Mouse (Mus musculus) stomach, postnatal 0 days (tissue): ENCODE results near the gene Gm10100. TPM values are rescaled to one million over a fixed set of nuclear protein-coding genes. Genes with fewer than 3 reads are reported as not detected.
"Not testable (repeated sequence)": the region's sequence is repeated elsewhere in the genome, so short reads cannot be mapped to it uniquely, and the experiment has no call there.

Source experiments
- ATAC-seq: fragments of 200-750 bp; cut with Nextera tagmentation; 2 replicates; pipeline ENCODE4 v1.8.0; 2017; ENCODE audit not compliant: low FRiP score, low TSS enrichment
- DNase-seq: peaks from one replicate; pipeline ENCODE4 v3.0.0-alpha.2; 2016; ENCODE audit warnings: low spot score
- H3K27ac ChIP-seq: fragments of 300-500 bp; sonication (generic); replicated peaks from 2 replicates; pipeline ENCODE4 v1.5.1; 2014; ENCODE audit warnings: mild to moderate bottlenecking, control low read depth
- H3K27me3 ChIP-seq: fragments of 300-500 bp; sonication (generic); 2 replicates; pipeline ENCODE4 v1.6.1; 2014; ENCODE audit warnings: low read length; ENCODE audit not compliant: control insufficient read depth, insufficient read depth
- H3K36me3 ChIP-seq: fragments of 300-500 bp; sonication (generic); 2 replicates; pipeline ENCODE4 v1.6.1; 2014; ENCODE audit warnings: low read length, mixed read lengths; ENCODE audit not compliant: control insufficient read depth, insufficient read depth
- H3K4me1 ChIP-seq: fragments of 300-500 bp; sonication (generic); replicated peaks from 2 replicates; pipeline ENCODE4 v1.6.1; 2014; ENCODE audit warnings: antibody characterized with exemption; ENCODE audit not compliant: control insufficient read depth, insufficient read depth
- H3K4me2 ChIP-seq: fragments of 300-500 bp; sonication (generic); replicated peaks from 2 replicates; pipeline ENCODE4 v1.6.1; 2014; ENCODE audit warnings: low read depth, mild to moderate bottlenecking, control low read depth, moderate library complexity
- H3K4me3 ChIP-seq: fragments of 300-500 bp; sonication (generic); 2 replicates; pipeline ENCODE4 v1.5.1; 2014; ENCODE audit warnings: low read depth, low read length, control low read depth
- H3K9ac ChIP-seq: fragments of 300-500 bp; sonication (generic); 2 replicates; pipeline ENCODE4 v1.6.1; 2014; ENCODE audit warnings: mild to moderate bottlenecking, low read length, control low read depth, mixed read lengths
- H3K9me3 ChIP-seq: fragments of 300-500 bp; sonication (generic); 2 replicates; pipeline ENCODE4 v1.6.1; 2016; ENCODE audit warnings: low read length; ENCODE audit not compliant: control insufficient read depth
- CTCF ChIP-seq: IDR thresholded peaks from 2 replicates; pipeline ENCODE4 v1.5.1; 2016; ENCODE audit warnings: antibody characterized with exemption, low read depth, mild to moderate bottlenecking, moderate library complexity
- EP300 ChIP-seq: optimal IDR thresholded peaks from 2 replicates; pipeline ENCODE3; 2016; ENCODE audit warnings: antibody characterized with exemption
- WGBS: fragments of 180-500 bp; shearing (Covaris S2); extraction: QIAGEN DNeasy Blood & Tissue Kit; methylation state at CpG from one replicate; pipeline ENCODE4 v1.1.7; 2014; 5-methylcytosine and 5-hydroxymethylcytosine counted together
- polyA plus RNA-seq: library from polyadenylated mRNA; unstranded; fragments of >200 nt; fragmentation: Nextera tagmentation; extraction: Ambion mirVana; gene quantifications from 2 replicates; pipeline ENCODE4 v1.2.1, GENCODE M21; 2015

Gm10100 gene
- polyA plus RNA-seq, 1 experiment from 2014 or later, result not detected

DNA sequence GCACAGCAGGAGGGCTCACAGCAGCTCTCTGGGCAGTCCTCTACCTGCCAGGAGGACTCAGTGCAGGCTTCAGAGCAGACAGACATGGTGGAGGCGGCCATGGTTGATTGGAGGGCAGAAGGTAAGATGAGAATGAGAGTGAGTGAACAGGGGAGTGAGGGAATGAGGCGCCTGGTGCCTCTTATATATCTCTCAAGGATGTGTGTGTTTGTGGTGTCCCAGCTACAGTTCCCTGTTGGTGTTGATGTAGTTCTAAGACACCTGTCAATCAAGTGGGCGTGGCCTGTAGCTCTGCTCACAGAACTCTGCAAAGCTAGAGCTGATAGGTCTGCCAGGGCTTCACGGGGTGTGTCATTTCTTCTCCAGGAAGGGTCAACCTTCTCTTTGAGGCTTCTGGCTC is 29.2 kb upstream of the Gm10100 start, which contains the start of gene Gm9508:
Gm9508 (minus strand) TSS at position 101 of the 400 bp plus-strand sequence.
- no peaks in the 10 kb centered on the region for H3K36me3 ChIP-seq
- H3K27me3 ChIP-seq, result no peaks in the 10 kb centered on the region
- TF ChIP-seq CTCF, result no peak
- TF ChIP-seq EP300, result no peak
- H3K4me3 ChIP-seq, result no peak within 1 kb of the TSS
- H3K4me2 ChIP-seq, result no peak within 1 kb of the TSS
- H3K4me1 ChIP-seq, result no peaks in the 10 kb centered on the region
- WGBS, result 43% methylated on average over 4 of the region's 4 CpGs
- DNase-seq (no peak), ATAC-seq (no peak)
- no peak within 1 kb of the TSS for H3K27ac ChIP-seq
- no peak within 1 kb of the TSS for H3K9ac ChIP-seq
- H3K9me3 ChIP-seq, result no peaks in the 10 kb centered on the region

DNA sequence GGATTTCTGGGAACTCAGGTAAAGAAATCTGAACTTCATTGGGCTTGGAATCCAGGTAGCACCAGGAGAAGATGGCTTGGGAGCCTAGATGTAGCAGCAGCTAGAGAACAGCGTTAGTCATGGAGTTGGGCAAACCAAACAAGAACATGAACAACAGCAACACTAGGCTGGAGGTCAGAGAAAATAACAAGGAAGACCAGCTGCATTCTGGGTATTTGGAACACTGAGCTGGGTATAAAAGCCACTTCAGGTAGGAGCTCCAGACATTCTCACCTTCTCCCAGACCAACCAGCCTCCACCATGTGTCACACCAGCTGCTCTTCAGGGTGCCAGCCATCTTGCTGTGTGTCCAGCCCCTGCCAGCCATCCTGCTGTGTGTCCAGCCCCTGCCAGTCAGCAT is 20.0 kb upstream of the Gm10100 start, which contains the start of gene Gm10272:
Gm10272 (plus strand) TSS at position 301 of the 400 bp plus-strand sequence.
- no peak within 1 kb of the TSS for H3K27ac ChIP-seq

DNA sequence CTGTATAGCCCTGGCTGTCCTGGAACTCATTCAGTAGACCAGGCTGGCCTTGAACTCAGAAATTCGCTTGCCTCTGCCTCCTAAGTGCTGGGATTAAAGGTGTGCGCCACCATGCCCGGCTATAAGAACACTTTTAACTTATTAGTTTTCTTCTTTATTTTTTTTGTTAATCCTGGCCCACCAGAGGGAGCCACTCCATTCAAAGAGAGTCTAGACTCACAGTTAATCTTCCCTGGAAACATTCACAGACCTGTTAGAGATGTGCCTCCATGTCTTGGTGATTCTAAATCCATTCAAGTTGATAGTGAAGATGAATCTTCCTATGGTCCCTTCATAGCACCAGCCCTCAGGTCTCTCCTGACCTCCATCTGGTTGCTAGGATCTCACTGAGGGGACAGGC is 16.5 kb upstream of the Gm10100 start:
- ATAC-seq (no peak), DNase-seq (no peak)
- Histone ChIP-seq H3K36me3 (no peaks in the 10 kb centered on the region), H3K9ac (no peak overlapping the region), H3K4me1 (no peaks in the 10 kb centered on the region), H3K4me2 (no peak overlapping the region), H3K27ac (no peak overlapping the region), H3K4me3 (no peak overlapping the region), H3K27me3 (no peaks in the 10 kb centered on the region), H3K9me3 (no peaks in the 10 kb centered on the region)
- WGBS, result 58% methylated on average over 3 of the region's 3 CpGs
- peak; percentile 37 for TF ChIP-seq CTCF
- TF ChIP-seq EP300, result no peak

More for the DNA sequence above, 20.0 kb upstream of the Gm10100 start, which contains the start of gene Gm10272:
- no peak within 1 kb of the TSS for H3K4me2 ChIP-seq
- H3K4me3 ChIP-seq, result no peak within 1 kb of the TSS
- TF ChIP-seq EP300, result no peak
- no peak for TF ChIP-seq CTCF
- no peaks in the 10 kb centered on the region for H3K36me3 ChIP-seq
- 100% methylated on average over 1 of the region's 1 CpGs for WGBS
- H3K27me3 ChIP-seq, result no peaks in the 10 kb centered on the region
- ATAC-seq (no peak), DNase-seq (no peak)
- H3K9me3 ChIP-seq, result no peaks in the 10 kb centered on the region
- no peak within 1 kb of the TSS for H3K9ac ChIP-seq
- H3K4me1 ChIP-seq, result no peaks in the 10 kb centered on the region

DNA sequence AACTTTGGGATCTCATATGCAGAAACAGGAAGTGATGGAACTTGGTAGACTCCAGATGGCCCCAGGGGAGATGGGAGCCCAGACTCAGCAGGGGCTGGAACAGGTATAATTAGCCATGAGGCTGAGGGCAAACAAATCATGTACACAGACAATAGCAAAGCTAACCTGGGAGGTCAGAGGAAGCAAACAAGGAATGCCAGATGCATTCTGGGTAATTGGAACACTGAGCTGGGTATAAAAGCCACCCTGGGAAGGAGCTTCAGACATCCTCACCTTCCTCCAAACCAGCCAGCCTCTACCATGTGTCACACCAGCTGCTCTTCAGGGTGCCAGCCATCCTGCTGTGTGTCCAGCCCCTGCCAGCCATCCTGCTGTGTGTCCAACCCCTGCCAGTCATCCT is 15.1 kb upstream of the Gm10100 start, which contains the start of gene Gm10024:
Gm10024 (plus strand) TSS at position 301 of the 400 bp plus-strand sequence.
- not testable (repeated sequence) for DNase-seq, ATAC-seq, H3K9me3 ChIP-seq, H3K27me3 ChIP-seq, H3K36me3 ChIP-seq, H3K4me1 ChIP-seq, H3K4me2 ChIP-seq, H3K4me3 ChIP-seq, H3K9ac ChIP-seq, H3K27ac ChIP-seq

DNA sequence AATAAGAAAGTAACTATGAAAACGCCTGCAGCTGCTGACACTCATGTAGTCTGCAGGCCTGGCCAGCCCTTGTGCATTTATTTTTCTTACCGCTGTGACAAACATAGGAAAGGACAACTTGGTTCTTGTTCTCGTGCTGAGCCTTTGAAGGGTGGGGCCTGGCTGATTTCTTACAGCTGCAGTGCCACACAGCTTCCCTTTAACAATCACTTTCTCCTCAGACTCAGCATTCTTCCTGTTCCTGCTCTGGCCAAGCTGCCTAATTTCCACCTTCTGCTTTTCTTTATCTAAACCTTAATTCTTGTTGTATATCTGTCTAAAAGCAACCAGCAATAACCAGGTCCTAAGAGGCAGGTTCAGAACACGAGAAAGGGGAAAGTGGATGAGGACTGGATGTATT is 12.6 kb upstream of the Gm10100 start:
- H3K36me3 ChIP-seq, result no peaks in the 10 kb centered on the region
- H3K27ac ChIP-seq, result no peak overlapping the region
- H3K27me3 ChIP-seq, result no peaks in the 10 kb centered on the region
- no peak overlapping the region for H3K4me2 ChIP-seq
- no peak for TF ChIP-seq EP300
- TF ChIP-seq CTCF, result no peak
- H3K4me1 ChIP-seq, result no peaks in the 10 kb centered on the region
- no peak overlapping the region for H3K4me3 ChIP-seq
- ATAC-seq (no peak), DNase-seq (no peak)
- H3K9ac ChIP-seq, result no peak overlapping the region
- 51% methylated on average over 4 of the region's 4 CpGs for WGBS
- no peaks in the 10 kb centered on the region for H3K9me3 ChIP-seq

DNA sequence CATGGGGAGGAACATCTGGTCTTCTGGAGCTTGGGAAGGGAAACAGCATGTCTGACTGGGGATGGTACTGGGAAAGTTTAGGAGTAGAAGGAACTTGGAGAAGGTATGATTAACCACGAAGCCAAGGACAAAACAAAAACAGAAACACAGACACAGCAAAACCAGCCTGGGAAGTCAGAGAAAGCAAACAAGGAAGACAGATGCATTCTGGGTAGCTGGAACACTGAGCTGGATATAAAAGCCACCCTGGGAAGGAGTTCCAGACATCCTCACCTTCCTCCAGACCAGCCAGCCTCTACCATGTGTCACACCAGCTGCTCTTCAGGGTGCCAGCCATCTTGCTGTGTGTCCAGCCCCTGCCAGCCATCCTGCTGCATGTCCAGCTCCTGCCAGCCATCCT is 10.8 kb upstream of the Gm10100 start, which contains the start of gene Gm10142:
Gm10142 (plus strand) TSS at position 301 of the 400 bp plus-strand sequence.
- TF ChIP-seq CTCF (no peak), EP300 (no peak)
- H3K36me3 ChIP-seq, result no peaks in the 10 kb centered on the region
- no peak within 1 kb of the TSS for H3K27ac ChIP-seq
- no peaks in the 10 kb centered on the region for H3K27me3 ChIP-seq
- H3K4me3 ChIP-seq, result no peak within 1 kb of the TSS
- H3K4me1 ChIP-seq, result no peaks in the 10 kb centered on the region
- no peak for ATAC-seq
- no peak within 1 kb of the TSS for H3K9ac ChIP-seq
- no peaks in the 10 kb centered on the region for H3K9me3 ChIP-seq
- H3K4me2 ChIP-seq, result no peak within 1 kb of the TSS
- DNase-seq, result no peak
- 88% methylated on average over 1 of the region's 1 CpGs for WGBS

DNA sequence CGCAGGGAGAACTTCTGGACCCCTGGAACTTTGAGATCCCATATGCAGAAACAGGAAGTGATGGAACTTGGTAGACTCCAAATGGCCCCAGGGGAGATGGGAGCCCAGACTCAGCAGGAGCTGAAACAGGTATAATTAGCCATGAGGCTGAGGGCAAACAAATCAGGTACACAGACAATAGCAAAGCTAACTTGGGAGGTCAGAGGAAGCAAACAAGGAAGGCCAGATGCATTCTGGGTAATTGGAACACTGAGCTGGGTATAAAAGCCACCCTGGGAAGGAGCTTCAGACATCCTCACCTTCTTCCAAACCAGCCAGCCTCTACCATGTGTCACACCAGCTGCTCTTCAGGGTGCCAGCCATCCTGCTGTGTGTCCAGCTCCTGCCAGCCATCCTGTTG is 6.0 kb upstream of the Gm10100 start, which contains the start of gene Krtap12-1:
Krtap12-1 (plus strand) TSS at position 301 of the 400 bp plus-strand sequence.
- H3K27me3 ChIP-seq, H3K4me2 ChIP-seq, H3K4me1 ChIP-seq, H3K4me3 ChIP-seq, H3K27ac ChIP-seq, ATAC-seq, H3K9me3 ChIP-seq, DNase-seq, H3K9ac ChIP-seq, H3K36me3 ChIP-seq: not testable (repeated sequence)
- 73% methylated on average over 1 of the region's 1 CpGs for WGBS
